Mouse (Mus musculus) MEL (cell line): ENCODE measurements around the gene Utf1. TPM values are rescaled to one million over a fixed set of nuclear protein-coding genes. Genes with fewer than 3 reads are reported as not detected.

Experiments
- DNase-seq: peaks from one replicate; pipeline ENCODE4 v3.0.0; 2011; ENCODE audit warnings: low read depth, low spot score
- H3K27ac ChIP-seq: 2 replicates; pipeline ENCODE4 v1.5.1; 2012; ENCODE audit warnings: low read depth, mild to moderate bottlenecking, control low read depth, low read length, moderate library complexity; ENCODE audit not compliant: control insufficient read depth
- H3K27me3 ChIP-seq, 2 experiments: fragments of 150-350 bp in 1 of 2; sonication (generic) in 1 of 2; 2 replicates each; pipeline ENCODE4 v1.6.1; 2012; ENCODE audit warnings: low read length in 2 of 2, mild to moderate bottlenecking in 2 of 2, improper control_type of control experiment in 1 of 2, moderate library complexity in 1 of 2; ENCODE audit not compliant: insufficient read depth in 2 of 2, control insufficient read depth in 1 of 2
- H3K36me3 ChIP-seq, 2 experiments: 2 replicates each; pipeline ENCODE4 v1.6.1; 2012 to 2014; ENCODE audit warnings: low read length in 2 of 2, improper control_type of control experiment in 1 of 2, inconsistent platforms in 1 of 2, mild to moderate bottlenecking in 1 of 2; ENCODE audit not compliant: insufficient read depth in 2 of 2, control insufficient read depth in 1 of 2
- H3K4me1 ChIP-seq, 2 experiments: fragments of 150-350 bp in 1 of 2; sonication (generic) in 1 of 2; 2 replicates each; pipeline ENCODE4 v1.6.1; 2012; ENCODE audit warnings: low read length in 2 of 2, improper control_type of control experiment in 1 of 2, mild to moderate bottlenecking in 1 of 2; ENCODE audit not compliant: insufficient read depth in 2 of 2, control insufficient read depth in 1 of 2
- H3K4me3 ChIP-seq, 2 experiments: fragments of 150-350 bp in 1 of 2; sonication (generic) in 1 of 2; 2 replicates each; pipeline ENCODE4 v1.5.1; 2012; ENCODE audit warnings: low read depth in 2 of 2, low read length in 2 of 2, mild to moderate bottlenecking in 2 of 2, moderate library complexity in 2 of 2, control low read depth in 1 of 2, improper control_type of control experiment in 1 of 2; ENCODE audit not compliant: control insufficient read depth in 1 of 2, insufficient read depth in 1 of 2
- H3K79me2 ChIP-seq: 2 replicates; pipeline ENCODE4 v1.6.1; 2012; ENCODE audit warnings: mild to moderate bottlenecking, low read length, moderate library complexity; ENCODE audit not compliant: control insufficient read depth, poor library complexity, insufficient read depth
- H3K9ac ChIP-seq: 2 replicates; pipeline ENCODE4 v1.6.1; 2012; ENCODE audit warnings: low read depth, mild to moderate bottlenecking, control low read depth, low read length, moderate library complexity; ENCODE audit not compliant: control insufficient read depth, poor library complexity, severe bottlenecking
- H3K9me3 ChIP-seq: fragments of 150-350 bp; sonication (generic); replicated peaks from 2 replicates; pipeline ENCODE4 v1.6.1; 2012; ENCODE audit warnings: mild to moderate bottlenecking, low read length, improper control_type of control experiment, moderate library complexity; ENCODE audit not compliant: insufficient read depth
- BHLHE40 ChIP-seq: IDR thresholded peaks from 2 replicates; pipeline ENCODE4 v1.6.1; 2012; ENCODE audit warnings: low read depth, mild to moderate bottlenecking, inconsistent platforms, low read length, improper control_type of control experiment, borderline replicate concordance
- CHD2 ChIP-seq: IDR thresholded peaks from 2 replicates; pipeline ENCODE4 v1.6.1; 2011; ENCODE audit warnings: low read length, improper control_type of control experiment
- GATA1 ChIP-seq: IDR thresholded peaks from 2 replicates; pipeline ENCODE4 v1.6.1; 2011; ENCODE audit warnings: low read depth, low read length, improper control_type of control experiment
- MYC ChIP-seq: IDR thresholded peaks from 2 replicates; pipeline ENCODE4 v1.6.1; 2011; ENCODE audit warnings: low read depth, mild to moderate bottlenecking, low read length, improper control_type of control experiment, moderate library complexity
- POLR2AphosphoS2 ChIP-seq: IDR thresholded peaks from 2 replicates; pipeline ENCODE4 v1.6.1; 2011; ENCODE audit warnings: low read length, improper control_type of control experiment
- RCOR1 ChIP-seq: IDR thresholded peaks from 2 replicates; pipeline ENCODE4 v1.6.1; 2012; ENCODE audit warnings: low read depth, mild to moderate bottlenecking, inconsistent platforms, low read length, improper control_type of control experiment
- UBTF ChIP-seq: IDR thresholded peaks from 2 replicates; pipeline ENCODE4 v1.6.1; 2012; ENCODE audit warnings: low read depth, mild to moderate bottlenecking, inconsistent platforms, low read length, improper control_type of control experiment, moderate library complexity, borderline replicate concordance; ENCODE audit not compliant: insufficient read depth
- USF1 ChIP-seq: IDR thresholded peaks from 2 replicates; pipeline ENCODE4 v1.6.1; 2014; ENCODE audit warnings: low read depth, mild to moderate bottlenecking, inconsistent platforms, low read length, improper control_type of control experiment, moderate library complexity
- ZMIZ1 ChIP-seq: IDR thresholded peaks from 2 replicates; pipeline ENCODE4 v1.6.1; 2012; ENCODE audit warnings: low read depth, mild to moderate bottlenecking, inconsistent platforms, low read length, improper control_type of control experiment, moderate library complexity
- ZNF384 ChIP-seq: IDR thresholded peaks from 2 replicates; pipeline ENCODE4 v1.6.1; 2012; ENCODE audit warnings: low read depth, mild to moderate bottlenecking, inconsistent platforms, low read length, improper control_type of control experiment
- polyA plus RNA-seq, 2 experiments: library from polyadenylated mRNA; stranded (reverse) in 1 of 2; unstranded in 1 of 2; fragments of >175 nt in 1 of 2; fragments of >200 nt in 1 of 2; gene quantifications; 2 replicates each; pipeline versions ENCODE4 v1.2.1 to v1.2.4; 2012; ENCODE audit warnings: low replicate concordance in 2 of 2, low read depth in 1 of 2; ENCODE audit not compliant: insufficient read length in 2 of 2, insufficient read depth in 1 of 2, missing spikeins in 1 of 2
- total RNA-seq: library from RNA; depleted of rRNA; stranded (reverse); fragments of 300-350 nt; gene quantifications from 2 replicates; pipeline ENCODE4 v1.2.3, GENCODE M21; 2012

Utf1 gene
- total and polyA plus RNA-seq, 3 experiments: not detected

- Histone ChIP-seq H3K9me3 (no peaks in the 10 kb centered on the region), H3K27me3 (no peaks in the 10 kb centered on the region), H3K27ac (no peak overlapping the region), H3K4me3 (no peak overlapping the region), H3K36me3 (peaks cover 0 to 5% of the 10 kb centered on the region in 2 experiments; a peak in 1 of 4 replicates), H3K9ac (no peak overlapping the region), H3K4me1 (peaks cover 0 to 7% of the 10 kb centered on the region in 2 experiments; a peak in 2 of 4 replicates), H3K79me2 (no peaks in the 10 kb centered on the region)
- TF ChIP-seq BHLHE40: peak; percentile 61; the same call in 1 of the 2 replicates
- TF ChIP-seq USF1: peak; percentile 77
- TF ChIP-seq POLR2AphosphoS2: no peak
- no peak for TF ChIP-seq MYC
- DNase-seq: no peak
Measured at GRCm38 (mm10) chr7:139988272-139988671, 44.7 kb downstream of the Utf1 start.

GRCm38 (mm10) chr7:139990864-139991394, 47.3 kb downstream of the Utf1 start:
- Histone ChIP-seq H3K4me1 (peaks cover 0 to 7% of the 10 kb centered on the region in 2 experiments; a peak in 2 of 4 replicates), H3K27ac (no peak overlapping the region), H3K9me3 (no peaks in the 10 kb centered on the region), H3K9ac (no peak overlapping the region), H3K4me3 (no peak overlapping the region), H3K36me3 (peaks cover 0 to 5% of the 10 kb centered on the region in 2 experiments; a peak in 1 of 4 replicates), H3K79me2 (no peaks in the 10 kb centered on the region), H3K27me3 (no peaks in the 10 kb centered on the region)
- TF ChIP-seq POLR2AphosphoS2: no peak
- TF ChIP-seq CHD2: no peak
- no peak for TF ChIP-seq ZMIZ1
- no peak for TF ChIP-seq UBTF
- DNase-seq: no peak

GRCm38 (mm10) chr7:139992406-139992805, 48.8 kb downstream of the Utf1 start, which contains the start of gene Adam8:
Adam8 (minus strand) TSS chr7:139992562.
- no peak within 1 kb of the TSS for H3K4me3 ChIP-seq
- H3K27ac ChIP-seq: no peak within 1 kb of the TSS
- no peak for TF ChIP-seq USF1
- no peak for TF ChIP-seq ZMIZ1
- no peak for TF ChIP-seq ZNF384
- no peak for TF ChIP-seq GATA1
- no peak for TF ChIP-seq RCOR1
- H3K27me3 ChIP-seq: no peaks in the 10 kb centered on the region
- H3K79me2 ChIP-seq: no peaks in the 10 kb centered on the region
- no peak within 1 kb of the TSS for H3K9ac ChIP-seq
- H3K9me3 ChIP-seq: no peaks in the 10 kb centered on the region
- peaks cover 0 to 7% of the 10 kb centered on the region in 2 experiments; a peak in 2 of 4 replicates for H3K4me1 ChIP-seq
- H3K36me3 ChIP-seq: peaks cover 0 to 5% of the 10 kb centered on the region in 2 experiments; a peak in 1 of 4 replicates
- DNase-seq: peak; percentile 68
